Mouse (Mus musculus) heart, embryonic 16.5 days (tissue): ENCODE results near the gene Hepacam. TPM values are rescaled to one million over a fixed set of nuclear protein-coding genes. Genes with fewer than 3 reads are reported as not detected.

Experiments
- ATAC-seq: fragments of 200-750 bp; cut with Nextera tagmentation; replicated peaks from 2 replicates; pipeline ENCODE4 v1.8.0; 2017; ENCODE audit warnings: moderate number of reproducible peaks; ENCODE audit not compliant: insufficient read depth, low FRiP score; ENCODE audit errors: extremely low read depth
- H3K27ac ChIP-seq: fragments of 300-500 bp; sonication (generic); 2 replicates; pipeline ENCODE4 v1.5.1; 2014; ENCODE audit warnings: mild to moderate bottlenecking, low read length, control low read depth, moderate library complexity
- H3K27me3 ChIP-seq: fragments of 300-500 bp; sonication (generic); 2 replicates; pipeline ENCODE4 v1.6.1; 2014; ENCODE audit warnings: low read length, mixed read lengths; ENCODE audit not compliant: control insufficient read depth, insufficient read depth
- H3K36me3 ChIP-seq: fragments of 300-500 bp; sonication (generic); 2 replicates; pipeline ENCODE4 v1.6.1; 2014; ENCODE audit not compliant: control insufficient read depth, insufficient read depth
- H3K4me1 ChIP-seq: fragments of 300-500 bp; sonication (generic); 2 replicates; pipeline ENCODE4 v1.6.1; 2014; ENCODE audit warnings: low read length, mixed read lengths; ENCODE audit not compliant: control insufficient read depth, insufficient read depth
- H3K4me2 ChIP-seq: fragments of 300-500 bp; sonication (generic); 2 replicates; pipeline ENCODE4 v1.6.1; 2014; ENCODE audit warnings: low read depth, mild to moderate bottlenecking, control low read depth, low read length
- H3K4me3 ChIP-seq: fragments of 300-500 bp; sonication (generic); 2 replicates; pipeline ENCODE4 v1.5.1; 2014; ENCODE audit warnings: mild to moderate bottlenecking, control low read depth, low read length
- H3K9ac ChIP-seq: fragments of 300-500 bp; sonication (generic); 2 replicates; pipeline ENCODE4 v1.6.1; 2014; ENCODE audit warnings: low read length, control low read depth
- H3K9me3 ChIP-seq: fragments of 300-500 bp; sonication (generic); replicated peaks from 2 replicates; pipeline ENCODE4 v1.6.1; 2016; ENCODE audit warnings: low read length; ENCODE audit not compliant: control insufficient read depth
- WGBS: fragments of 180-500 bp; shearing (Covaris S2); extraction: QIAGEN DNeasy Blood & Tissue Kit; methylation state at CpG from one replicate; pipeline ENCODE4 v1.1.7; 2014; 5-methylcytosine and 5-hydroxymethylcytosine counted together
- polyA plus RNA-seq: library from polyadenylated mRNA; unstranded; fragments of >200 nt; fragmentation: Nextera tagmentation; extraction: Ambion mirVana; gene quantifications from 2 replicates; pipeline ENCODE4 v1.2.1, GENCODE M21; 2015

Gene Hepacam
- polyA plus RNA-seq, 1 experiment from 2014 or later = 0.08 TPM

- peak; percentile 92 for ATAC-seq
- Histone ChIP-seq H3K9ac (peak overlapping the region; percentile 37; the same call in 1 of the 2 replicates), H3K4me1 (peaks cover 3% of the 10 kb centered on the region; the same call in 1 of the 2 replicates), H3K9me3 (no peaks in the 10 kb centered on the region), H3K27me3 (no peaks in the 10 kb centered on the region), H3K4me2 (peak overlapping the region; percentile 64), H3K4me3 (peak overlapping the region; percentile 43), H3K27ac (no peak overlapping the region), H3K36me3 (no peaks in the 10 kb centered on the region)
- under 1% methylated on average over 27 of the region's 27 CpGs for WGBS
Observed at GRCm38 (mm10) chr9:37420676-37421075, 53.5 kb downstream of the Hepacam start.

DNA sequence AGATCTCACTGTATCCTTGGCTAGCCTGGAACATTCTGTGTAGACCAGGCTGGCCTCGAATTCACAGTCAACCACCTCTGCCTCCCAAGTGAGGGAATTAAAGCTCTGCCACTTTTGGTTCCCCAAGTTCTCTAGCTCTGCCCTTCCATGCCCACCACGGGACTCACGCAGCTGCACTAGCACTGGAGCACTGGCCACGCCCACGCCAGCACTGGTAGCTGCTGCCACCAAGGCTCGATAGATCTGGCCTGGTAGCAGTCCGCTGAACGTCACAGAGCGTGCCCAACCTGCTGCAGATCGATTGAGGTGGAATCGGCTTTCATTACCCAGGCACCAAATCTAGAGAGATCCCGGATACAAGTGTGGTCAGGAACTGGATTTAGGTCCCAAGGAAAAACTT, 54.1 kb downstream of the Hepacam start:
- ATAC-seq = no peak
- peak overlapping the region; percentile 43 for H3K4me3 ChIP-seq
- no peaks in the 10 kb centered on the region for H3K36me3 ChIP-seq
- H3K4me1 ChIP-seq = peaks cover 3% of the 10 kb centered on the region; the same call in 1 of the 2 replicates
- whole genome bisulfite sequencing = 26% methylated on average over 12 of the region's 12 CpGs
- H3K4me2 ChIP-seq = peak overlapping the region; percentile 64
- no peak overlapping the region for H3K27ac ChIP-seq
- H3K9me3 ChIP-seq = no peaks in the 10 kb centered on the region
- H3K27me3 ChIP-seq = peaks cover 2% of the 10 kb centered on the region; the same call in 1 of the 2 replicates
- no peak overlapping the region; the same call in 1 of the 2 replicates for H3K9ac ChIP-seq

- peaks cover 66% of the 10 kb centered on the region for H3K27me3 ChIP-seq
- ATAC-seq = no peak
- 19% methylated on average over 26 of the region's 26 CpGs for WGBS
Observed at GRCm38 (mm10) chr9:37429326-37429725, 62.2 kb downstream of the Hepacam start.

DNA sequence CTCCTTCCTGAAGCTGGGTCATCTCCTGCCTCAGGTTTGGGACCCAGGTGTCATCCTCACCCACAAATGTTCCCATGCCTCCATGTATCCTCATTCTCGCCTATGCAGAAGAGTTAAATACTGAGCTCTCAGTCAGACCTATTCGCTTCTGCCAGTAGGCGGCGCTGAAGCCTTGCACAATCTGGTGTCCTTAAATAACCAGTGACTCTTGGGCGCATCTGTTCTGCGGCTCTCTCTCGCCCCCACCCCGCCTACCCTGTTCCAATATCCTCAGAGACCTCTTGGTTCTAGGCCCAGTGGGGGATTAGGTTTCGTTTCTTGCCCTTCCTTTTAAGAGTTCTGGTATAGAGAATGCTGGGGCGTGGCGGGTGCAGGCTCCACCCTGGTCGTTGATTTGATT, 63.4 kb downstream of the Hepacam start:
- 1% methylated on average over 12 of the region's 12 CpGs for WGBS
- Histone ChIP-seq H3K9me3 (no peaks in the 10 kb centered on the region), H3K9ac (no peak overlapping the region), H3K4me2 (peak overlapping the region; percentile 55), H3K36me3 (no peaks in the 10 kb centered on the region), H3K4me1 (peaks cover 17% of the 10 kb centered on the region), H3K27ac (no peak overlapping the region), H3K4me3 (peak overlapping the region; percentile 29), H3K27me3 (peaks cover 76% of the 10 kb centered on the region)
- ATAC-seq = peak; percentile 71; the same call in 1 of the 2 replicates

More at GRCm38 (mm10) chr9:37429326-37429725, 62.2 kb downstream of the Hepacam start:
- Histone ChIP-seq H3K36me3 (no peaks in the 10 kb centered on the region), H3K4me1 (peaks cover 17% of the 10 kb centered on the region), H3K4me2 (no peak overlapping the region), H3K9me3 (no peaks in the 10 kb centered on the region), H3K27ac (no peak overlapping the region), H3K4me3 (no peak overlapping the region), H3K9ac (no peak overlapping the region)

DNA sequence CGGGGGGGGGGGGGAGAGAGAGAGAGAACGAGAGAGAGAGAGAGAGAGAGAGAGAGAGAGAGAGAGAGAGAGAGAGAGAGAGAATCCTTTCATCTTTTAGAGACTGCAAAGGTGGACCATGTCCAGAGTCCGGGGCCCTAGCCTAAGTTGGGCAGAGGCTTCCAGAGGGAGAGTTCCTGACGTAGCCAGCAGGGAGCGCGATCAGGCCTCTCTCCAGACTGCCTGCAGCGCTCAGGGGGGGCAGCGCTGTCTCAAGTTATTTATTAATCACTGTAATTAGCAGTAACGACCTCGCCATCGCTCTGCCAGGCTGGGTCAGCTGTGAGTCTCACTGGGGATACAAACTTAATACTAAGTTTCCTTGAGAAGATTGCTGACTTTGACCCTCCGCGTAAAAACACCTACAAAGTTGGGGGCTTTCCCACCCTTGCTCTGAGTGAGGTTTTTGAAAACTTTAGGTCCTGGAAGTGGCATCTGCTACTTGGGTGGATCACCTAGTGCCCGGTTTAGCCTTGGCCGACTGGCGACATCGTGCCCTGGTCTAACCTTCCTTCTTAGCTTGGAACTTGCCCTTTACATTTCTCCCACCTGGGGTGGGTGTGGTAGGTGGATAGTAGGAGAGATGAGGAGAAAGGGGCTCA, 65.0 kb downstream of the Hepacam start:
- WGBS = 2% methylated on average over 15 of the region's 17 CpGs
- H3K4me3 ChIP-seq = peak overlapping the region; percentile 48
- no peak for ATAC-seq
- H3K9ac ChIP-seq = no peak overlapping the region
- H3K36me3 ChIP-seq = no peaks in the 10 kb centered on the region
- peaks cover 17% of the 10 kb centered on the region for H3K4me1 ChIP-seq
- H3K27ac ChIP-seq = no peak overlapping the region
- peaks cover 77% of the 10 kb centered on the region for H3K27me3 ChIP-seq
- no peaks in the 10 kb centered on the region for H3K9me3 ChIP-seq
- H3K4me2 ChIP-seq = peak overlapping the region; percentile 63; the same call in 1 of the 2 replicates

- WGBS = under 1% methylated on average over 38 of the region's 40 CpGs
- ATAC-seq = no peak
- Histone ChIP-seq H3K36me3 (no peaks in the 10 kb centered on the region), H3K27ac (no peak within 1 kb of the TSS), H3K9me3 (no peaks in the 10 kb centered on the region), H3K27me3 (peaks cover 75% of the 10 kb centered on the region), H3K9ac (no peak within 1 kb of the TSS), H3K4me2 (peak within 1 kb of the TSS; percentile 63), H3K4me3 (peak within 1 kb of the TSS; percentile 48), H3K4me1 (peaks cover 17% of the 10 kb centered on the region)
Observed at GRCm38 (mm10) chr9:37432720-37433421, 65.7 kb downstream of the Hepacam start, which contains the start of gene Robo3. Robo3 (minus strand) TSS chr9:37433246.

- no peak overlapping the region for H3K27ac ChIP-seq
- peak overlapping the region; percentile 4 for H3K4me3 ChIP-seq
- no peak overlapping the region for H3K9ac ChIP-seq
- 0 out of 2 replicates have a peak overlapping the region, but pooled peaks have one; percentile 2 for H3K4me2 ChIP-seq
- peaks cover 20% of the 10 kb centered on the region for H3K4me1 ChIP-seq
- H3K9me3 ChIP-seq = no peaks in the 10 kb centered on the region
- WGBS = 3% methylated on average over 18 of the region's 18 CpGs
- no peaks in the 10 kb centered on the region for H3K36me3 ChIP-seq
- peaks cover 68% of the 10 kb centered on the region for H3K27me3 ChIP-seq
- ATAC-seq = no peak
Observed at GRCm38 (mm10) chr9:37433823-37434560, 66.8 kb downstream of the Hepacam start.

- Histone ChIP-seq H3K9ac (no peak overlapping the region), H3K4me3 (no peak overlapping the region), H3K27ac (no peak overlapping the region), H3K4me1 (peaks cover 20% of the 10 kb centered on the region), H3K36me3 (no peaks in the 10 kb centered on the region), H3K4me2 (no peak overlapping the region), H3K9me3 (no peaks in the 10 kb centered on the region), H3K27me3 (peaks cover 58% of the 10 kb centered on the region)
- ATAC-seq = no peak
- WGBS = 4% methylated on average over 14 of the region's 14 CpGs
Observed at GRCm38 (mm10) chr9:37434932-37435331, 67.8 kb downstream of the Hepacam start.
